Mouse (Mus musculus) ES-Bruce4 (cell line): Measurements from ENCODE around the gene Cbx7.
"Not testable (repeated sequence)": the region's sequence is repeated elsewhere in the genome, so short reads cannot be mapped to it uniquely, and the experiment has no call there.

Experiments used
- CTCF ChIP-seq: IDR thresholded peaks from one replicate; pipeline ENCODE4 v1.8.1; 2011; ENCODE audit warnings: low read depth, low read length
- POLR2A ChIP-seq: IDR thresholded peaks from one replicate; pipeline ENCODE4 v1.8.1; 2011; ENCODE audit warnings: low read length; ENCODE audit not compliant: insufficient read depth

GRCm38 (mm10) chr15:79895221-79896079, 75.5 kb downstream of the Cbx7 start:
- TF ChIP-seq POLR2A, CTCF: not testable (repeated sequence)
